Mouse (Mus musculus) liver, postnatal 0 days (tissue): Measurements from ENCODE around the gene Nmt1.

ENCODE experiments used
- CTCF ChIP-seq: sonication (generic); IDR thresholded peaks from 2 replicates; pipeline ENCODE4 v1.5.1; 2016; ENCODE audit warnings: antibody characterized with exemption, low read depth
- EP300 ChIP-seq: IDR thresholded peaks from 2 replicates; pipeline ENCODE4 v1.6.1; 2016; ENCODE audit warnings: antibody characterized with exemption, low read depth, mild to moderate bottlenecking

- TF ChIP-seq CTCF, result no peak
- TF ChIP-seq EP300, result no peak
These were observed 31.6 kb upstream of the Nmt1 start for GRCm38 (mm10) chr11:102996385-102996784.
